Mouse (Mus musculus): Measurements from ENCODE around the gene Ptch1.

- TF ChIP-seq ZNF384 (IDR thresholded peaks at IDR 0.05; ENCODE audit: low read depth, low read length) (no peak), JUND (IDR thresholded peaks at IDR 0.05; ENCODE audit: low read depth, low read length) (no peak), CHD2 (IDR thresholded peaks at IDR 0.05; ENCODE audit: low read length) (no peak), EP300 (IDR thresholded peaks at IDR 0.05; ENCODE audit: low read depth in 1 of 2, low read length in 2 of 2) (no peak), GATA1 (IDR thresholded peaks at IDR 0.05; ENCODE audit: low read depth, low read length) (no peak), UBTF (IDR thresholded peaks at IDR 0.05; ENCODE audit: borderline replicate concordance, insufficient read depth, low read depth, low read length) (no peak), MXI1 (IDR thresholded peaks at IDR 0.05; ENCODE audit: low read depth, low read length) (no peak), E2F4 (IDR thresholded peaks at IDR 0.05; ENCODE audit: borderline replicate concordance, low read depth, low read length) (no peak)
Observed at GRCm38 (mm10) chr13:63592755-63593154, 19.4 kb upstream of the Ptch1 start.
